Mouse (Mus musculus) forelimb bud, embryonic 11.5 days (tissue): ENCODE results near the gene D430041D05Rik.
"Not testable (repeated sequence)": the region's sequence is repeated elsewhere in the genome, so short reads cannot be mapped to it uniquely, and the experiment has no call there.

Source experiments
- DNase-seq: peaks from one replicate; pipeline ENCODE4 v3.0.0-alpha.2; 2012; ENCODE audit warnings: low read depth, low spot score

Gene D430041D05Rik

DNA sequence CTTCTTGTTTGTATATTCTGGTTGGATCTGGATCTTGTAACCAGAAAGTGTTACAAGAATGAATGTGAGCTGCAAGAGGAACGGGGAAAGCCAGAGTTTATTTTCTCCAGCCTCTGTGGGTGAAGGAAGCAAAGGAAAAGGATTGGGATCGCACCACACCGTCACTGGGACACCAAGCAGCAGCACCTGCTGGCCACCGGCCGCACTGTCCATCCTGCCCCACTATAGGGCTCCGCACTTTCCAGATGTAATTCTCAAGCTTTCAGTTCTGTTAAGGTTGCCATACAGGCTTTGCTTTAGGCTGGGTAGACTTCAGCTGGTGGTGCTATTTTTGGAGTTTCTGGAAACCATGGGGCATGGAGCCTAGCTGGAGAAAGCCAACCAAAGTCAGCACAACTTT lies 290.5 kb downstream of the D430041D05Rik start:
- no peak for DNase-seq

- DNase-seq: no peak
Measured at GRCm38 (mm10) chr2:104119097-104119496, 291.7 kb downstream of the D430041D05Rik start.

DNA sequence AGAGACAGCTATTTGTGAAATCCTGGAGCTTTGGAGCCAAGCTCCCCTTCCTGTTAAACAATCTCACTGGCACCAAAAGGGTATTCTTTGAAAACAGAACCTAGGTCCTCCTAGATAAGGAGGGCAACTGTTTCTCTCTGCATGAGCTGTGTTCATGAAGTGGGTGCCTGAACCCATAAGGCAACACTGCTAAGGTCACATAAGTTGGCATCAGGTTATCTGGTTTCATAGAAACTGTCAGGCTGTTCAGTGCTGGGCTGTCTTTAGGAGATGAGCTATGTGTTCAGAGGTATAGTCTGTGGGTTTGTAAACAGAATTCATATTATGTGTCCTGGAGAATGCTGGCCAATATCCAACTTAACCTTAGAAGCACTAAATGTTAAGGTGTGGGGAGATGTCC lies 293.6 kb downstream of the D430041D05Rik start:
- not testable (repeated sequence) for DNase-seq

DNA sequence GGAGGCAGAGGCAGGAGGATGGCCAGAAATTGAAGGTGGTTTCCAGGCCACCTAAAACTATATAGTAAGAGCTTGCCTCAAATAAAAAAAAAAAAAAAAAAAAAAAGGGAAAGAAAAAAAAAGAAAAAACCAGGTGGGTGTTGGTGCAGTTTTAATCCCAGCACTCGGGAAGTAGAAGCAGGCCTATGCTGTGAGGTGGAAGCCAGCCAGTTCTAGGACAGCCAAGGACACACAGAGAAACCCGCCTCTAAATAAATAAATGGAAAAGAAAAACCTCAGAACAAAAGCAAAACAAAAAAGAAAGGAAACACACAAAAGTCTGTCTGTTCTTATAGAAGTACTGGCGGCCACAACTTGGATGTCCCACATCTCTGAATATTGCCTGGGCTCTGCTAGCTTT lies 295.9 kb downstream of the D430041D05Rik start:
- DNase-seq: no peak

GRCm38 (mm10) chr2:104113563-104113962 lies 297.2 kb downstream of the D430041D05Rik start:
- DNase-seq: not testable (repeated sequence)

DNA sequence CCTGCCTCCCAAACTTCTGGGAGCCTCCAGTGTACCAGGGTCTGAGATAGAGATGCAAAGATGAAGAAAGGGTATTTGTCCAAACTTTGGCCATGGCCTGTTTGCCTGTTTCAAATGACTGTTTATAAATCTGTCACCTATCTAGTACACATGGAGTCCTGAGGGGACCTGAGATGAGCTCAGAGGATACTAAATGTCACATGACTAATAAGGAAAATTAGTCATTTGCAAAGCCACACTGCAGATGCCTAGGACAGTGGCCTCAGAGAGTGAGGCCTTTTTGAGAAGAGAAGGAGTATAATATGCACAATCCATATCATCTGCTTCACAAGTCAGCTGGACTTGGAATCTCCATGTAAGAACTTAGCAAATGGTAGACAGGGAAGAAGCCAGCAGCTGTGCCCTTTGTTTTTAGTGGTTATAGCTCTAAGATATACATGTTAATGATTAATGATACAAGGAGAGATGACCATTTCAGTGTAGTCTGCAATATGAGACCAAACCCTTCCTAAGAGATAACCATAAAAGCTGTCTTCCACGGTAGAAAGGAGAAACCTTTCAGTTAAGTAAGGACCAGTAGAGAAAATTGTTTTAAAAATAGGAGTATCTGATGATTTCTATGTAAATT lies 299.5 kb downstream of the D430041D05Rik start:
- not testable (repeated sequence) for DNase-seq

DNA sequence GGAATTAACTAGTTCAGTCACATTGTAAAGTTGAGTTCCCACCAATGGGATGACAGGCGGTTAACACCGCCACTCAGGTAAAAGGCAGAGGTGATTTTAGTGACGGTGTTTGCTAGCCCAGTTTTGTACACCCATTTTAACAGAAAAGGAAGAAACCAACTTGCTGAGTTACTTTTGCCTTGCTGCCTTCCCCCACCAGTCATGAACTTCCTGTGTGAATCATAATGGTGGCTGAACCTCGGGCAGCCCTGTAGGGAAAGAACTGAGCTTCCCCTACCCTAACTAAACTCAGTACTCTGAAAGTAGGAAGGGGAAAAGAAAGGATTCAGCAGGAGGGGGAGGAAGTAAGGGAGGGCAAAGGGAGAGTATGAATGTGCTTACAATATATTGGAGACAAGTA lies 300.8 kb downstream of the D430041D05Rik start:
- no peak for DNase-seq

GRCm38 (mm10) chr2:104109528-104109927 lies 301.3 kb downstream of the D430041D05Rik start:
- DNase-seq: no peak

DNA sequence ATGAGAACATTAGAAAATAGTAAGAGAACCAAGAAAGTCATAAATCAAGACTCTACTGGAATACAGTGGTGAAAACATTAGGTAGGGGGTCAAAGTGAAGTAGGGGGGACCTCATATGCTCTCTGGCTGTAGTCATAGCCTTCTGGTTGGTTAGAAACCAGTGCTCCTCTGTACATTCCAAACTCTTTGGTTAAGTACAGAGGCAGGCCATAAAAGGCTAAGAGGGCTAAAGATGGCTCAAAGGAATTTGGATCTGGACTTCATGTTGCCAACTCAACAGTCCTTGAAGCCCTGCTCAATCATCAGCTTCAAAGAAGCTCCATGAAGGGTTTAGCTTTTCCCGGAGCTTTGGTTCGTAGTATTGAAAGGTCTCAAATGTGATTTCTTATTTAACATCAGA lies 301.8 kb downstream of the D430041D05Rik start:
- not testable (repeated sequence) for DNase-seq

DNA sequence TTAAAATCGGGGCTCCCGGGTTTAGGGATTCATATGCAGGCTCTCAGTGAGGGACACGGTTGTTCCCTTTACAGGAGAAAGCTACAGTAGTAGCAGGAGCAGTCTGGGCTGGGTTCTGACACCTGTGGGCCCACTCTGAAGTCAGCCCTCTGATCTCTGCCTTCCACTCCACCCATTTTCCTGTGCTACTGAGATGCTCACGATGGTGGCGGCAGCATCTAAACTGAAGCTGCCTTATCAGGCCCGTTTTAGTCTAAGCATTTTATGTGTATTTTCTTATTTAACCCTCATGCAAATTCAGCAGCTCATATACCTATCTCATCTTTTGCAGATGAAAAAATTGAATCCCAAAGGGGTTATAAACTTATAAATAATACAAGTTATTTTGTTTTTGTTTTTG lies 306.0 kb downstream of the D430041D05Rik start:
- DNase-seq: no peak

DNA sequence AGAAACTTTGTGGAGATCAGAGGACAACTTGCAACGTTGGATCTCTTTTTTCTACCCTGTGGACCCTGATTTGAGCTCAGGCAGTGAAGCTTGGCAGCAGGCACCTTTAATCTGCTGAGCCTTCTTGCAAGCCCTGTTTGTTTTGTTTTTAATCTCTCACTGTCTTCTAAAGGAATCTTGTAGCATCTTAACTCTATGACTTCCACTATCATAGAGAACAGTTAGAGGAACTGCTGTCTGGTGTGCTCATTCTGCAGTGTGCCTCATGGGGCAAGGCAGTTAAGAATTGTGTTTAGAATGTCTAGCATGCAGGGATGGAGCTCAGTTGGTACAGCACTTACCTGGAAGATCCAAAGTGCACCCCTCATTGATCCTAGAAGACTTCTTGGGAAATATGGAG lies 310.9 kb downstream of the D430041D05Rik start:
- DNase-seq: no peak

- DNase-seq: no peak
Measured at GRCm38 (mm10) chr2:104099231-104099585, 311.6 kb downstream of the D430041D05Rik start.

GRCm38 (mm10) chr2:104098529-104099230 lies 312.1 kb downstream of the D430041D05Rik start:
- no peak for DNase-seq

- DNase-seq: not testable (repeated sequence)
Measured at GRCm38 (mm10) chr2:104097396-104097795, 313.4 kb downstream of the D430041D05Rik start.

DNA sequence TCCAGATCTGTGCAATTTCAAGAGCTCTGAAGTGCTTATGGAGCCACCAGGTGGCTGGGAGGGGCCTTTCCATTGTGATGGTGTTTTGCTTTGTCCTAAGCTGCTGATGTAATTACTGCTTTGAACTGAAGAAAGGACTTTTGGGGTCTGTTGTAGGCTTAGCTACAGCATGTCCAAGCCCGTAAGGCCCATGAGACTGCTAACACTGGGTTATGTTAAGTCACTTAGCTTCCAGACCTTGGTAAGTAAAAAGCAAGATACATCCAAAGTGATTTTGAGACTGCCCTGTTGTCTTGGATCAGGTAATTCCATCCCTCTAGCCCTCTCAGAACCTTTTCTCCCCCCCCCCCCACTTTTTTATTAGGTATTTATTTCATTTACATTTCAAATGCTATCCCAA lies 314.0 kb downstream of the D430041D05Rik start:
- DNase-seq: not testable (repeated sequence)

DNA sequence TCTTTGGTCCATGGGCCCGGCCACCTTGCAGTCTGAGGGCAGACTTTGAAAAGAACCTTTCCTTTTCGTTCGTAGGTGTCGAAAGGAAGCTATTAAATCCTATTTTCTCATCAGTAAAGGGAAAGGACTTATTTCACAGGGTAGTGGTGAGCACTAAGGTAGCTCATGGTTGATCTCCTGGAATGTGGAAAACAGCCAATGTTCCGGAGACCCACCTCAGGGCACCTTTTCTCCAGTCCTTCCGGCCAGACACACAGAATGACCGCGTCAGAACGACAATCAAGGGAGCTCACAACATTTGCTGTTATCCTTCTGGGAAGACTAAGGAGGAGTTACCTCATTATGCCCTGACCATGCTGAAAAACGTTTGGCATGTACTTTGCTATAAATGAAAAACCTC lies 314.6 kb downstream of the D430041D05Rik start:
- DNase-seq: no peak

GRCm38 (mm10) chr2:104095741-104096213 lies 315.0 kb downstream of the D430041D05Rik start, which contains the start of gene Cd59a:
Gene Cd59a, plus strand, starts transcription at chr2:104095801.
- peak; percentile 76 for DNase-seq

DNA sequence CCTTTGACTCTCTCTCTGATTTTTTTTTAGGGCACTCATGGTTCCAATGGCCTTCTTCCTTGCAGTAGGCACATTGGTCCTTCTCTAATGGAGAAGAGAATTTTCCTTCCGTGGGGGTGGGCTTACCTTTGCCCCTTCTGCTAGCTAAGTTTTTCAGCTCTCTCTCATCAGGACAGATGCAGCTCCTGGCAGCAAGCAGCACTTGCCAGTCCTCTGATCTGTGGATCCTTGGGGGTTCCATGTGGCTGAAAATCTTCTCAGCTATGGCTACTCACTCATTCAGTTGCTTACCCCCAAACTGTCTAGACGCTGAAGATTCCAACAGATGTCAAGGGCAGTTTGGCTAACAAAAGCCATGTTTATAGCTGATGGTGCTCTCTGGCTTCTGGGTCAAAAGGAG lies 317.5 kb downstream of the D430041D05Rik start:
- DNase-seq: no peak
